Mouse (Mus musculus) NIH3T3 (cell line): ENCODE measurements around the gene Cc2d1b.

Source experiments
- DNase-seq: peaks from one replicate; pipeline ENCODE4 v3.0.0-alpha.2; 2012; ENCODE audit warnings: low read depth

Gene Cc2d1b

GRCm38 (mm10) chr4:108619587-108620341, at the start of gene Cc2d1b:
Cc2d1b (plus strand) TSS chr4:108619940.
- peak; percentile 98 for DNase-seq

GRCm38 (mm10) chr4:108572644-108573043, 47.1 kb upstream of the Cc2d1b start:
- no peak for DNase-seq

- peak; percentile 99 for DNase-seq
Observed at GRCm38 (mm10) chr4:108578840-108579742, 40.6 kb upstream of the Cc2d1b start, which contains the start of the genes Prpf38a and Orc1. Prpf38a (minus strand) TSS chr4:108579336. Orc1 (plus strand) TSS chr4:108579423.

- DNase-seq, result no peak
Observed at GRCm38 (mm10) chr4:108579743-108580411, 39.9 kb upstream of the Cc2d1b start.

GRCm38 (mm10) chr4:108593376-108593775, 26.4 kb upstream of the Cc2d1b start:
- no peak for DNase-seq

- DNase-seq, result no peak
Observed at GRCm38 (mm10) chr4:108595785-108596184, 24.0 kb upstream of the Cc2d1b start.

- no peak for DNase-seq
Observed at GRCm38 (mm10) chr4:108598306-108598705, 21.4 kb upstream of the Cc2d1b start.

- no peak for DNase-seq
Observed at GRCm38 (mm10) chr4:108601870-108602269, 17.9 kb upstream of the Cc2d1b start.

- peak; percentile 60 for DNase-seq
Observed at GRCm38 (mm10) chr4:108608651-108609050, 11.1 kb upstream of the Cc2d1b start.

- DNase-seq, result no peak
Observed at GRCm38 (mm10) chr4:108610935-108611334, 8.8 kb upstream of the Cc2d1b start.

- DNase-seq, result no peak
Observed at GRCm38 (mm10) chr4:108618586-108618985, 1.2 kb upstream of the Cc2d1b start.

- peak; percentile 84 for DNase-seq
Observed at GRCm38 (mm10) chr4:108619165-108619564, 575 bp upstream of the Cc2d1b start.

GRCm38 (mm10) chr4:108620536-108620935, 796 bp downstream of the Cc2d1b start:
- peak; percentile 59 for DNase-seq

GRCm38 (mm10) chr4:108621504-108621903, 1.8 kb downstream of the Cc2d1b start:
- DNase-seq, result peak; percentile 39

- DNase-seq, result no peak
Observed at GRCm38 (mm10) chr4:108627066-108627465, 7.3 kb downstream of the Cc2d1b start.

- no peak for DNase-seq
Observed at GRCm38 (mm10) chr4:108629363-108629880, 9.7 kb downstream of the Cc2d1b start.

GRCm38 (mm10) chr4:108630096-108630495, 10.4 kb downstream of the Cc2d1b start:
- no peak for DNase-seq

GRCm38 (mm10) chr4:108631616-108632015, 11.9 kb downstream of the Cc2d1b start:
- DNase-seq, result no peak

GRCm38 (mm10) chr4:108633703-108634102, 14.0 kb downstream of the Cc2d1b start:
- no peak for DNase-seq

- DNase-seq, result no peak
Observed at GRCm38 (mm10) chr4:108634696-108635095, 15.0 kb downstream of the Cc2d1b start.

- no peak for DNase-seq
Observed at GRCm38 (mm10) chr4:108635101-108635500, 15.4 kb downstream of the Cc2d1b start.

GRCm38 (mm10) chr4:108637721-108638120, 18.0 kb downstream of the Cc2d1b start:
- DNase-seq, result no peak
